In genomic region chr6:82702593-82703017, GRCm38 (mm10) we compare ENCODE assay signal across 8 mouse cellular contexts. TPM values are rescaled to one million over a fixed set of nuclear protein-coding genes. Genes with fewer than 3 reads are reported as not detected.
DNase-seq lines count a peak whose midpoint lies in the region; ATAC-seq and TF ChIP-seq lines count a peak whose summit lies in the region.

No protein-coding gene starts in this region.

- ATAC-seq in heart, embryonic 11.5 days (replicated peaks; ENCODE audit: insufficient number of reproducible peaks, low FRiP score, low TSS enrichment), result no peak
- ATAC-seq in embryonic facial prominence, embryonic 11.5 days (replicated peaks; ENCODE audit: insufficient number of reproducible peaks, low FRiP score, low TSS enrichment, low read depth), result peak; percentile 61; the same call in 1 of the 2 replicates
- peak; percentile 80 for ATAC-seq in kidney, embryonic 14.5 days (ENCODE audit: low FRiP score, low TSS enrichment)
- ATAC-seq in limb, embryonic 14.5 days (ENCODE audit: low FRiP score, low read depth), result peak; percentile 80

- TF ChIP-seq EP300 in heart, adult 2 months (IDR thresholded peaks at IDR 0.05; ENCODE audit: insufficient read depth, low read depth, low read length), result no peak

- H3K27me3 ChIP-seq in heart, embryonic 11.5 days (ENCODE audit: control insufficient read depth, insufficient read depth, low read length), result no peaks in the 10 kb centered on the region
- no peaks in the 10 kb centered on the region for H3K27me3 ChIP-seq in embryonic facial prominence, embryonic 11.5 days (ENCODE audit: control insufficient read depth, insufficient read depth, low read length)
- H3K27me3 ChIP-seq in heart, adult 2 months (ENCODE audit: control insufficient read depth, insufficient read depth, low read length), result no peaks in the 10 kb centered on the region
- no peaks in the 10 kb centered on the region for H3K27me3 ChIP-seq in kidney, embryonic 14.5 days (ENCODE audit: control insufficient read depth, insufficient read depth, low read length)
- H3K27me3 ChIP-seq in limb, embryonic 14.5 days (ENCODE audit: control insufficient read depth, insufficient read depth, low read length), result no peaks in the 10 kb centered on the region

- no peaks in the 10 kb centered on the region for H3K9me3 ChIP-seq in heart, embryonic 11.5 days (replicated peaks; ENCODE audit: control insufficient read depth, low read length)
- no peaks in the 10 kb centered on the region for H3K9me3 ChIP-seq in embryonic facial prominence, embryonic 11.5 days (replicated peaks; ENCODE audit: control insufficient read depth, low read length)
- H3K9me3 ChIP-seq in kidney, embryonic 14.5 days (ENCODE audit: control insufficient read depth, low read length), result no peaks in the 10 kb centered on the region
- no peaks in the 10 kb centered on the region for H3K9me3 ChIP-seq in limb, embryonic 14.5 days (ENCODE audit: control insufficient read depth, low read length)

- TF ChIP-seq POLR2A in heart, adult 2 months (IDR thresholded peaks at IDR 0.05; ENCODE audit: insufficient read depth, low read depth, low read length), result no peak
- no peak for TF ChIP-seq POLR2A in limb, embryonic 14.5 days (IDR thresholded peaks at IDR 0.05; ENCODE audit: borderline replicate concordance, extremely low read depth, insufficient read depth, insufficient read length)

- no peak overlapping the region for H3K27ac ChIP-seq in heart, embryonic 11.5 days (ENCODE audit: low read depth, low read length)
- no peak overlapping the region for H3K27ac ChIP-seq in embryonic facial prominence, embryonic 11.5 days (replicated peaks; ENCODE audit: low read depth, low read length)
- H3K27ac ChIP-seq in heart, adult 2 months, result no peak overlapping the region
- H3K27ac ChIP-seq in kidney, embryonic 14.5 days (ENCODE audit: low read depth, low read length), result no peak overlapping the region
- H3K27ac ChIP-seq in limb, embryonic 14.5 days (replicated peaks; ENCODE audit: low read depth, low read length), result no peak overlapping the region

- H3K4me1 ChIP-seq in heart, embryonic 11.5 days (ENCODE audit: control insufficient read depth, insufficient read depth, low read length), result no peaks in the 10 kb centered on the region
- H3K4me1 ChIP-seq in embryonic facial prominence, embryonic 11.5 days (ENCODE audit: control insufficient read depth, insufficient read depth, low read length), result no peaks in the 10 kb centered on the region
- no peaks in the 10 kb centered on the region for H3K4me1 ChIP-seq in heart, adult 2 months (ENCODE audit: control insufficient read depth, insufficient read depth, low read length)
- no peaks in the 10 kb centered on the region for H3K4me1 ChIP-seq in kidney, embryonic 14.5 days (ENCODE audit: control insufficient read depth, insufficient read depth, low read length)
- no peaks in the 10 kb centered on the region for H3K4me1 ChIP-seq in limb, embryonic 14.5 days (ENCODE audit: control insufficient read depth, insufficient read depth, low read length)

- H3K9ac ChIP-seq in heart, embryonic 11.5 days (ENCODE audit: low read depth, low read length), result no peak overlapping the region
- no peak overlapping the region for H3K9ac ChIP-seq in embryonic facial prominence, embryonic 11.5 days (replicated peaks; ENCODE audit: low read length)
- no peak overlapping the region for H3K9ac ChIP-seq in heart, adult 2 months (ENCODE audit: low read depth, low read length)
- H3K9ac ChIP-seq in kidney, embryonic 14.5 days (ENCODE audit: low read depth, low read length), result no peak overlapping the region
- H3K9ac ChIP-seq in limb, embryonic 14.5 days (ENCODE audit: low read depth, low read length, severe bottlenecking), result no peak overlapping the region

- no peak overlapping the region; the same call in 1 of the 2 replicates for H3K4me2 ChIP-seq in heart, embryonic 11.5 days
- H3K4me2 ChIP-seq in embryonic facial prominence, embryonic 11.5 days (ENCODE audit: low read depth, low read length), result no peak overlapping the region
- no peak overlapping the region for H3K4me2 ChIP-seq in kidney, embryonic 14.5 days (replicated peaks; ENCODE audit: low read depth, low read length)
- H3K4me2 ChIP-seq in limb, embryonic 14.5 days (replicated peaks; ENCODE audit: low read depth, low read length, severe bottlenecking), result no peak overlapping the region

- peak; percentile 95 for TF ChIP-seq CTCF in heart, adult 2 months (IDR thresholded peaks at IDR 0.05)

- H3K4me3 ChIP-seq in heart, embryonic 11.5 days (ENCODE audit: low read depth, low read length), result no peak overlapping the region
- H3K4me3 ChIP-seq in embryonic facial prominence, embryonic 11.5 days (ENCODE audit: low read depth, low read length), result no peak overlapping the region
- no peak overlapping the region for H3K4me3 ChIP-seq in heart, adult 2 months
- no peak overlapping the region for H3K4me3 ChIP-seq in kidney, embryonic 14.5 days (ENCODE audit: low read length)
- H3K4me3 ChIP-seq in limb, embryonic 14.5 days (replicated peaks; ENCODE audit: low read length), result no peak overlapping the region

- H3K79me2 ChIP-seq in heart, adult 2 months (replicated peaks; ENCODE audit: control insufficient read depth, insufficient read depth, low read length), result no peaks in the 10 kb centered on the region

- H3K36me3 ChIP-seq in heart, embryonic 11.5 days (ENCODE audit: control insufficient read depth, insufficient read depth, low read length), result no peaks in the 10 kb centered on the region
- no peaks in the 10 kb centered on the region for H3K36me3 ChIP-seq in embryonic facial prominence, embryonic 11.5 days (replicated peaks; ENCODE audit: control insufficient read depth, insufficient read depth, low read depth, low read length)
- H3K36me3 ChIP-seq in heart, adult 2 months (ENCODE audit: control insufficient read depth, insufficient read depth, low read length), result no peaks in the 10 kb centered on the region
- H3K36me3 ChIP-seq in kidney, embryonic 14.5 days (ENCODE audit: control insufficient read depth, insufficient read depth, low read length), result no peaks in the 10 kb centered on the region
- H3K36me3 ChIP-seq in limb, embryonic 14.5 days (ENCODE audit: control insufficient read depth, insufficient read depth, low read length), result no peaks in the 10 kb centered on the region

- DNase-seq in heart, adult 11 months, result peak; percentile 97
- peak; percentile 92 for DNase-seq in embryonic facial prominence, embryonic 11.5 days (ENCODE audit: low spot score)
- peak; percentile 79 to 89 for DNase-seq in heart, adult 2 months
- peak; percentile 79 for DNase-seq in limb, embryonic 14.5 days (ENCODE audit: low spot score)
- DNase-seq in monocyte, adult 2 months (ENCODE audit: low read depth in 1 of 2, low spot score in 2 of 2), result peak; percentile 66 to 76
- peak; percentile 73 to 84 for DNase-seq in spleen, postnatal 14 days (ENCODE audit: low spot score in 2 of 2)

- intact Hi-C loops in heart, adult 2 months (cut with DNase I), result loop anchor here (2.0 kb wide), 2 partner anchors 54 to 716 kb away; no protein-coding TSS in a partner anchor

- 30% methylated on average over 16 of the region's 16 CpGs for WGBS in heart, embryonic 11.5 days (ENCODE audit: insufficient replicate concordance)
- WGBS in embryonic facial prominence, embryonic 11.5 days, result 31% methylated on average over 16 of the region's 16 CpGs
- WGBS in heart, adult 2 months, result 25% methylated on average over 16 of the region's 16 CpGs
- 29% methylated on average over 16 of the region's 16 CpGs for WGBS in kidney, embryonic 14.5 days
- WGBS in limb, embryonic 14.5 days, result 24% methylated on average over 16 of the region's 16 CpGs

RNA-seq across cellular contexts. Expression of gene Pole4, which starts 2.6 kb away (rescaled TPM):
- 111 and 122 TPM in 2 replicates for polyA plus RNA-seq in heart, embryonic 11.5 days (2014; fragmentation: Nextera tagmentation; extraction: Ambion mirVana)
- polyA plus RNA-seq in embryonic facial prominence, embryonic 11.5 days (2014; fragmentation: Nextera tagmentation; extraction: Ambion mirVana), result 116 and 118 TPM in 2 replicates
- 10 to 100 TPM; 15.5 to 16.7 TPM for total RNA-seq in heart, adult 2 months (2021)
- 9.2 and 19.5 TPM in 2 replicates for polyA plus RNA-seq in heart, adult 2 months (2012; rRNA removed)
- 120 and 136 TPM in 2 replicates for polyA plus RNA-seq in kidney, embryonic 14.5 days (2014; fragmentation: Nextera tagmentation; extraction: Ambion mirVana)
- 41.8 and 43.2 TPM in 2 replicates for polyA plus RNA-seq in limb, embryonic 14.5 days (2012; rRNA removed)
- 96.0 and 97.2 TPM in 2 replicates for polyA plus RNA-seq in limb, embryonic 14.5 days (2014; fragmentation: Nextera tagmentation; extraction: Ambion mirVana)
